Mouse (Mus musculus) limb, embryonic 14.5 days (tissue): ENCODE results near the gene Klrc3. TPM values are rescaled to one million over a fixed set of nuclear protein-coding genes. Genes with fewer than 3 reads are reported as not detected.

ENCODE experiments used
- ATAC-seq: fragments of 200-750 bp; cut with Nextera tagmentation; 2 replicates; pipeline ENCODE4 v1.8.0; 2017; ENCODE audit warnings: low read depth, moderate number of reproducible peaks, moderate TSS enrichment; ENCODE audit not compliant: low FRiP score
- DNase-seq: peaks from one replicate; pipeline ENCODE4 v3.0.0-alpha.2; 2015; ENCODE audit warnings: low spot score
- H3K27ac ChIP-seq: fragments of 300-500 bp; sonication (generic); replicated peaks from 2 replicates; pipeline ENCODE4 v1.5.1; 2014; ENCODE audit warnings: low read depth, mild to moderate bottlenecking, low read length, moderate library complexity, mixed read lengths
- H3K27me3 ChIP-seq: fragments of 300-500 bp; sonication (generic); 2 replicates; pipeline ENCODE4 v1.6.1; 2014; ENCODE audit warnings: low read length, mixed read lengths; ENCODE audit not compliant: control insufficient read depth, insufficient read depth
- H3K36me3 ChIP-seq: fragments of 300-500 bp; sonication (generic); 2 replicates; pipeline ENCODE4 v1.6.1; 2014; ENCODE audit warnings: mild to moderate bottlenecking, low read length, moderate library complexity, mixed read lengths; ENCODE audit not compliant: control insufficient read depth, insufficient read depth
- H3K4me1 ChIP-seq: fragments of 300-500 bp; sonication (generic); 2 replicates; pipeline ENCODE4 v1.6.1; 2014; ENCODE audit warnings: antibody characterized with exemption, low read length, mixed read lengths; ENCODE audit not compliant: control insufficient read depth, insufficient read depth
- H3K4me2 ChIP-seq: fragments of 300-500 bp; sonication (generic); replicated peaks from 2 replicates; pipeline ENCODE4 v1.6.1; 2014; ENCODE audit warnings: low read depth, mild to moderate bottlenecking, low read length, moderate library complexity; ENCODE audit not compliant: severe bottlenecking
- H3K4me3 ChIP-seq: fragments of 300-500 bp; sonication (generic); replicated peaks from 2 replicates; pipeline ENCODE4 v1.5.1; 2014; ENCODE audit warnings: low read length
- H3K9ac ChIP-seq: fragments of 300-500 bp; sonication (generic); 2 replicates; pipeline ENCODE4 v1.6.1; 2014; ENCODE audit warnings: mild to moderate bottlenecking, low read depth, low read length, moderate library complexity; ENCODE audit not compliant: severe bottlenecking
- H3K9me3 ChIP-seq: fragments of 300-500 bp; sonication (generic); 2 replicates; pipeline ENCODE4 v1.6.1; 2016; ENCODE audit warnings: low read length; ENCODE audit not compliant: control insufficient read depth
- POLR2A ChIP-seq: fragments of 200-500 bp; IDR thresholded peaks from 2 replicates; pipeline ENCODE4 v1.8.0; 2012; ENCODE audit warnings: inconsistent platforms, mild to moderate bottlenecking, moderate library complexity, borderline replicate concordance; ENCODE audit not compliant: insufficient read depth, insufficient read length; ENCODE audit errors: extremely low read depth
- WGBS: fragments of 180-500 bp; shearing (Covaris S2); extraction: QIAGEN DNeasy Blood & Tissue Kit; methylation state at CpG from one replicate; pipeline ENCODE4 v1.1.7; 2014; 5-methylcytosine and 5-hydroxymethylcytosine counted together
- microRNA-seq: library from miRNA; unstranded; fragments of <30 nt; microRNA quantifications from one replicate; pipeline ENCODE4, GENCODE M21; 2016
- polyA plus RNA-seq, 2 experiments: library from polyadenylated mRNA; depleted of rRNA in 1 of 2; stranded (reverse) in 1 of 2; unstranded in 1 of 2; fragments of >200 nt; fragmentation: Nextera tagmentation in 1 of 2; extraction: Ambion mirVana in 1 of 2; gene quantifications; 2 replicates each; pipeline versions ENCODE4 v1.2.1 to v1.2.3; 2012 to 2014

Gene Klrc3
- polyA plus RNA-seq, 2 experiments: not detected

- no peaks in the 10 kb centered on the region for H3K9me3 ChIP-seq
- ATAC-seq: no peak
- no peak within 1 kb of the TSS for H3K4me3 ChIP-seq
- H3K27me3 ChIP-seq: no peaks in the 10 kb centered on the region
- no peaks in the 10 kb centered on the region for H3K36me3 ChIP-seq
- TF ChIP-seq POLR2A: no peak
- H3K9ac ChIP-seq: no peak within 1 kb of the TSS
- 72% methylated on average over 4 of the region's 4 CpGs for WGBS
- H3K4me2 ChIP-seq: no peak within 1 kb of the TSS
- DNase-seq: no peak
- H3K4me1 ChIP-seq: no peaks in the 10 kb centered on the region
- H3K27ac ChIP-seq: no peak within 1 kb of the TSS
Measured at GRCm38 (mm10) chr6:129623735-129624134, 19.4 kb downstream of the Klrc3 start, which contains the start of gene Klrk1. Klrk1 (minus strand) TSS chr6:129623864.

- Histone ChIP-seq H3K4me3 (no peak overlapping the region), H3K36me3 (no peaks in the 10 kb centered on the region), H3K9me3 (no peaks in the 10 kb centered on the region), H3K27ac (no peak overlapping the region), H3K9ac (no peak overlapping the region), H3K4me1 (no peaks in the 10 kb centered on the region), H3K27me3 (no peaks in the 10 kb centered on the region), H3K4me2 (no peak overlapping the region)
- DNase-seq: no peak
- ATAC-seq: no peak
- TF ChIP-seq POLR2A: no peak
Measured at GRCm38 (mm10) chr6:129608372-129608771, 34.8 kb downstream of the Klrc3 start.

- no peak for TF ChIP-seq POLR2A
- Histone ChIP-seq H3K4me2 (no peak within 1 kb of the TSS), H3K27ac (no peak within 1 kb of the TSS), H3K27me3 (no peaks in the 10 kb centered on the region), H3K36me3 (no peaks in the 10 kb centered on the region), H3K4me1 (no peaks in the 10 kb centered on the region), H3K9me3 (no peaks in the 10 kb centered on the region), H3K9ac (no peak within 1 kb of the TSS), H3K4me3 (no peak within 1 kb of the TSS)
- 78% methylated on average over 3 of the region's 3 CpGs for WGBS
- DNase-seq: no peak
- no peak for ATAC-seq
Measured at GRCm38 (mm10) chr6:129591508-129591907, 51.6 kb downstream of the Klrc3 start, which contains the start of gene Klrd1. Klrd1 (plus strand) TSS chr6:129591782.

Small RNA genes within 50 kb of the gene (microRNA-seq; reads per million reads assigned to microRNA genes)
- gene Mir680-1: not detected

Other genes with a start within 250 kb of the Klrc3 start
- 0.59 and 0.78 TPM in 2 replicates for gene Clec1b, start 246.0 kb downstream of the Klrc3 start, polyA plus RNA-seq (2012; rRNA removed)
- gene Clec1b, start 246.0 kb downstream of the Klrc3 start, polyA plus RNA-seq (2014; fragmentation: Nextera tagmentation; extraction: Ambion mirVana): 1.2 and 1.3 TPM in 2 replicates
- gene Clec9a, start 234.5 kb downstream of the Klrc3 start, polyA plus RNA-seq (2012; rRNA removed): 0.08 and 0.13 TPM in 2 replicates
- 0.07 and 0.19 TPM in 2 replicates for gene Clec9a, start 234.5 kb downstream of the Klrc3 start, polyA plus RNA-seq (2014; fragmentation: Nextera tagmentation; extraction: Ambion mirVana)
- gene Clec1a, start 191.3 kb downstream of the Klrc3 start, polyA plus RNA-seq (2012; rRNA removed): 0.97 and 1.3 TPM in 2 replicates
- 2.5 and 3.1 TPM in 2 replicates for gene Clec1a, start 191.3 kb downstream of the Klrc3 start, polyA plus RNA-seq (2014; fragmentation: Nextera tagmentation; extraction: Ambion mirVana)
- 0.04 and 0.10 TPM in 2 replicates for gene Olr1, start 136.2 kb downstream of the Klrc3 start, polyA plus RNA-seq (2012; rRNA removed)
- not detected in 2 replicates for gene Olr1, start 136.2 kb downstream of the Klrc3 start, polyA plus RNA-seq (2014; fragmentation: Nextera tagmentation; extraction: Ambion mirVana)
- gene Tmem52b, start 130.8 kb downstream of the Klrc3 start, polyA plus RNA-seq (2012; rRNA removed): not detected in 2 replicates
- not detected in 2 replicates for gene Tmem52b, start 130.8 kb downstream of the Klrc3 start, polyA plus RNA-seq (2014; fragmentation: Nextera tagmentation; extraction: Ambion mirVana)
- gene Gabarapl1, start 110.2 kb downstream of the Klrc3 start, polyA plus RNA-seq (2012; rRNA removed): 45.0 and 46.6 TPM in 2 replicates
- gene Gabarapl1, start 110.2 kb downstream of the Klrc3 start, polyA plus RNA-seq (2014; fragmentation: Nextera tagmentation; extraction: Ambion mirVana): 15.9 and 18.0 TPM in 2 replicates
- gene Klre1, start 65.4 kb downstream of the Klrc3 start, polyA plus RNA-seq (2012; rRNA removed): 0.03 and 0.05 TPM in 2 replicates
- gene Klre1, start 65.4 kb downstream of the Klrc3 start, polyA plus RNA-seq (2014; fragmentation: Nextera tagmentation; extraction: Ambion mirVana): not detected in 2 replicates
- gene Klrd1, start 51.6 kb downstream of the Klrc3 start, polyA plus RNA-seq (2012; rRNA removed): 0.19 and 0.24 TPM in 2 replicates
- gene Klrd1, start 51.6 kb downstream of the Klrc3 start, polyA plus RNA-seq (2014; fragmentation: Nextera tagmentation; extraction: Ambion mirVana): 0.28 TPM in 1 of 2 replicates, not detected in the other
- gene Klrk1, start 19.5 kb downstream of the Klrc3 start, polyA plus RNA-seq (2012; rRNA removed): not detected in 2 replicates
- 0.30 TPM in 1 of 2 replicates, not detected in the other for gene Klrk1, start 19.5 kb downstream of the Klrc3 start, polyA plus RNA-seq (2014; fragmentation: Nextera tagmentation; extraction: Ambion mirVana)
- not detected in 2 replicates for gene Klrc2, start 17.4 kb upstream of the Klrc3 start, polyA plus RNA-seq (2012; rRNA removed)
- not detected in 2 replicates for gene Klrc2, start 17.4 kb upstream of the Klrc3 start, polyA plus RNA-seq (2014; fragmentation: Nextera tagmentation; extraction: Ambion mirVana)
- gene Klrc1, start 35.6 kb upstream of the Klrc3 start, polyA plus RNA-seq (2012; rRNA removed): not detected in 2 replicates
- gene Klrc1, start 35.6 kb upstream of the Klrc3 start, polyA plus RNA-seq (2014; fragmentation: Nextera tagmentation; extraction: Ambion mirVana): not detected in 2 replicates
- gene Klri1, start 73.8 kb upstream of the Klrc3 start, polyA plus RNA-seq (2012; rRNA removed): 0.09 TPM in 1 of 2 replicates, not detected in the other
- gene Klri1, start 73.8 kb upstream of the Klrc3 start, polyA plus RNA-seq (2014; fragmentation: Nextera tagmentation; extraction: Ambion mirVana): not detected in 2 replicates
- not detected in 2 replicates for gene Klri2, start 97.1 kb upstream of the Klrc3 start, polyA plus RNA-seq (2012; rRNA removed)
- gene Klri2, start 97.1 kb upstream of the Klrc3 start, polyA plus RNA-seq (2014; fragmentation: Nextera tagmentation; extraction: Ambion mirVana): not detected in 2 replicates
- not detected in 2 replicates for gene Gm156, start 140.9 kb upstream of the Klrc3 start, polyA plus RNA-seq (2012; rRNA removed)
- gene Gm156, start 140.9 kb upstream of the Klrc3 start, polyA plus RNA-seq (2014; fragmentation: Nextera tagmentation; extraction: Ambion mirVana): not detected in 2 replicates
- not detected in 2 replicates for gene Gm17631, start 219.3 kb upstream of the Klrc3 start, polyA plus RNA-seq (2012; rRNA removed)
- not detected in 2 replicates for gene Gm17631, start 219.3 kb upstream of the Klrc3 start, polyA plus RNA-seq (2014; fragmentation: Nextera tagmentation; extraction: Ambion mirVana)
- gene Klra17, start 233.3 kb upstream of the Klrc3 start, polyA plus RNA-seq (2012; rRNA removed): 0.05 TPM in 1 of 2 replicates, not detected in the other
- gene Klra17, start 233.3 kb upstream of the Klrc3 start, polyA plus RNA-seq (2014; fragmentation: Nextera tagmentation; extraction: Ambion mirVana): not detected in 2 replicates